Mouse (Mus musculus): ENCODE measurements around the gene Zfp965. TPM values are rescaled to one million over a fixed set of nuclear protein-coding genes. Genes with fewer than 3 reads are reported as not detected.
"Not testable (repeated sequence)": the region's sequence is repeated elsewhere in the genome, so short reads cannot be mapped to it uniquely, and the experiment has no call there.

The Zfp965 gene
- polyA plus RNA-seq (2014; fragmentation: Nextera tagmentation; extraction: Ambion mirVana): 5.9 and 7.2 TPM in 2 replicates

GRCm38 (mm10) chr2:175469685-175470084, at the start of gene Zfp965:
Zfp965 (plus strand) TSS chr2:175469985.
- not testable (repeated sequence) for H3K27me3 ChIP-seq (ENCODE audit: control insufficient read depth, insufficient read depth, low read length); H3K4me2 ChIP-seq (replicated peaks; ENCODE audit: low read depth, low read length); H3K27ac ChIP-seq (ENCODE audit: low read depth, low read length); H3K9me3 ChIP-seq (ENCODE audit: control insufficient read depth, low read length); DNase-seq (ENCODE audit: low spot score); H3K4me3 ChIP-seq (ENCODE audit: low read depth, low read length); H3K36me3 ChIP-seq (ENCODE audit: control insufficient read depth, insufficient read depth, low read length); H3K4me1 ChIP-seq (replicated peaks; ENCODE audit: control insufficient read depth, insufficient read depth, low read length); ATAC-seq (ENCODE audit: low FRiP score); H3K9ac ChIP-seq (ENCODE audit: low read depth, low read length)
- WGBS: no CpG with 5 or more reads among the region's 6 CpGs

GRCm38 (mm10) chr2:175435707-175436106, 34.1 kb upstream of the Zfp965 start, which contains the start of gene Gm4724:
Gm4724 (minus strand) TSS chr2:175435807.
- DNase-seq (ENCODE audit: low spot score); H3K9ac ChIP-seq (ENCODE audit: low read depth, low read length); H3K27ac ChIP-seq (ENCODE audit: low read depth, low read length); ATAC-seq (ENCODE audit: low FRiP score); H3K9me3 ChIP-seq (ENCODE audit: control insufficient read depth, low read length); H3K4me1 ChIP-seq (replicated peaks; ENCODE audit: control insufficient read depth, insufficient read depth, low read length); H3K36me3 ChIP-seq (ENCODE audit: control insufficient read depth, insufficient read depth, low read length); H3K4me2 ChIP-seq (replicated peaks; ENCODE audit: low read depth, low read length); H3K4me3 ChIP-seq (ENCODE audit: low read depth, low read length); H3K27me3 ChIP-seq (ENCODE audit: control insufficient read depth, insufficient read depth, low read length): not testable (repeated sequence)
- WGBS: no CpG with 5 or more reads among the region's 4 CpGs

Other genes with a start within 250 kb of the Zfp965 start
- gene Gm14440, start 194.9 kb upstream of the Zfp965 start, polyA plus RNA-seq (2014; fragmentation: Nextera tagmentation; extraction: Ambion mirVana): 2.6 and 5.5 TPM in 2 replicates
- 24.0 and 25.1 TPM in 2 replicates for gene Gm4631, start 131.8 kb upstream of the Zfp965 start, polyA plus RNA-seq (2014; fragmentation: Nextera tagmentation; extraction: Ambion mirVana)
- 4.2 and 6.7 TPM in 2 replicates for gene Zfp968, start 97.5 kb upstream of the Zfp965 start, polyA plus RNA-seq (2014; fragmentation: Nextera tagmentation; extraction: Ambion mirVana)
- gene Gm4724, start 34.2 kb upstream of the Zfp965 start, polyA plus RNA-seq (2014; fragmentation: Nextera tagmentation; extraction: Ambion mirVana): 23.8 and 32.8 TPM in 2 replicates
- not detected in 2 replicates for gene Gm11007, start 174.0 kb downstream of the Zfp965 start, polyA plus RNA-seq (2014; fragmentation: Nextera tagmentation; extraction: Ambion mirVana)
- gene Zfp969, start 233.7 kb downstream of the Zfp965 start, polyA plus RNA-seq (2014; fragmentation: Nextera tagmentation; extraction: Ambion mirVana): 8.2 and 11.2 TPM in 2 replicates